Mouse (Mus musculus) liver, adult 2 months (tissue): ENCODE results near the gene Ptprs.

ENCODE experiments used
- CTCF ChIP-seq: fragments of 200-500 bp; IDR thresholded peaks from 2 replicates; pipeline ENCODE4 v1.5.1; 2011; ENCODE audit warnings: low read depth, low read length, control low read depth
- POLR2A ChIP-seq: fragments of 200-500 bp; IDR thresholded peaks from 2 replicates; pipeline ENCODE4 v1.6.1; 2011; ENCODE audit warnings: low read length, control low read depth; ENCODE audit not compliant: insufficient read depth; ENCODE audit errors: extremely low read depth

DNA sequence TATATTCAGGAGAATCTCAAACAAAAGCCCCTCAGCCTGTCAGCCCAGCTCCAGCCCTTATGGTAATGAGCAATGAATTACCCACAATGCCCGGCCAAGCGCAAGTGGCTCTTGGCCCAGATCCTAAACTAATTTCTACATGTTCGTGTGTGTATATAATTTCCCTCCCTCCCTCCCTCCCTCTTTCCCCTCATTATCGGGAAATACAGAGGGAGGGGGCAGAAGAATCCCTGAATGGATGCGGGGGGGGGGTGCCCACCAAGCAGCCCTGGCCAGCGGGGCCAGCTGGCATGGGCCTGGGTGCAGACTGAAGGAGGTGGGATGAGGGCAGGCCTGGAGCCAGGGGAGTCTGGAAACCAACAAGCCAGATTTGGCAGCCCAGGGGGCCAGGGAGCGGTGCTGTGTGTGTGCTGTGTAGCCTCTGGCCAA is 8.8 kb downstream of the Ptprs start:
- TF ChIP-seq CTCF (no peak), POLR2A (no peak)
